Mouse (Mus musculus) hindbrain, embryonic 12.5 days (tissue): Measurements from ENCODE around the gene Prr22. TPM values are rescaled to one million over a fixed set of nuclear protein-coding genes. Genes with fewer than 3 reads are reported as not detected.

Experiments
- ATAC-seq: fragments of 200-750 bp; cut with Nextera tagmentation; 2 replicates; pipeline ENCODE4 v1.8.0; 2017; ENCODE audit warnings: moderate TSS enrichment; ENCODE audit not compliant: low FRiP score
- H3K27ac ChIP-seq: fragments of 300-500 bp; sonication (generic); 2 replicates; pipeline ENCODE4 v1.5.1; 2016; ENCODE audit warnings: mild to moderate bottlenecking
- H3K27me3 ChIP-seq: fragments of 300-500 bp; sonication (generic); 2 replicates; pipeline ENCODE4 v1.6.1; 2016; ENCODE audit warnings: mild to moderate bottlenecking
- H3K36me3 ChIP-seq: fragments of 300-500 bp; sonication (generic); 2 replicates; pipeline ENCODE4 v1.6.1; 2016; ENCODE audit warnings: mild to moderate bottlenecking
- H3K4me1 ChIP-seq: fragments of 300-500 bp; sonication (generic); 2 replicates; pipeline ENCODE4 v1.6.1; 2016
- H3K4me2 ChIP-seq: fragments of 300-500 bp; sonication (generic); replicated peaks from 2 replicates; pipeline ENCODE4 v1.6.1; 2016; ENCODE audit warnings: mild to moderate bottlenecking
- H3K4me3 ChIP-seq: fragments of 300-500 bp; sonication (generic); 2 replicates; pipeline ENCODE4 v1.5.1; 2016; ENCODE audit warnings: mild to moderate bottlenecking
- H3K9ac ChIP-seq: fragments of 300-500 bp; sonication (generic); 2 replicates; pipeline ENCODE4 v1.6.1; 2016; ENCODE audit warnings: mild to moderate bottlenecking, moderate library complexity
- H3K9me3 ChIP-seq: fragments of 300-500 bp; sonication (generic); replicated peaks from 2 replicates; pipeline ENCODE4 v1.6.1; 2016; ENCODE audit warnings: mild to moderate bottlenecking
- WGBS: fragments of 180-500 bp; shearing (Covaris S2); methylation state at CpG from one replicate; pipeline ENCODE4 v1.1.7; 2016; 5-methylcytosine and 5-hydroxymethylcytosine counted together
- polyA plus RNA-seq: library from polyadenylated mRNA; unstranded; fragments of >200 nt; fragmentation: Nextera tagmentation; extraction: Ambion mirVana; gene quantifications from 2 replicates; pipeline ENCODE4 v1.2.1, GENCODE M21; 2016

Gene Prr22
- polyA plus RNA-seq, result 1.3 and 1.7 TPM in 2 replicates

- peaks cover 47% of the 10 kb centered on the region for H3K36me3 ChIP-seq
- H3K27me3 ChIP-seq, result no peaks in the 10 kb centered on the region
- no peak within 1 kb of the TSS for H3K4me2 ChIP-seq
- H3K9me3 ChIP-seq, result no peaks in the 10 kb centered on the region
- 90% methylated on average over 5 of the region's 5 CpGs for WGBS
- H3K27ac ChIP-seq, result no peak within 1 kb of the TSS
- H3K4me1 ChIP-seq, result peaks cover 6% of the 10 kb centered on the region
- H3K4me3 ChIP-seq, result no peak within 1 kb of the TSS
- no peak within 1 kb of the TSS for H3K9ac ChIP-seq
- no peak for ATAC-seq
These were observed at the start of gene Prr22 for GRCm38 (mm10) chr17:56769950-56770349. Gene Prr22, plus strand, starts transcription at chr17:56770250.

GRCm38 (mm10) chr17:56722441-56722840 lies 47.6 kb upstream of the Prr22 start:
- Histone ChIP-seq H3K36me3 (peaks cover 46% of the 10 kb centered on the region), H3K9me3 (0 out of 2 replicates have a peak, but pooled peaks cover 4% of the 10 kb centered on the region), H3K4me1 (peaks cover 25% of the 10 kb centered on the region), H3K9ac (no peak overlapping the region; the same call in 1 of the 2 replicates), H3K27me3 (no peaks in the 10 kb centered on the region), H3K4me3 (no peak overlapping the region), H3K27ac (no peak overlapping the region), H3K4me2 (no peak overlapping the region)
- ATAC-seq, result no peak
- 93% methylated on average over 5 of the region's 5 CpGs for WGBS

GRCm38 (mm10) chr17:56723419-56724161 lies 46.5 kb upstream of the Prr22 start:
- Histone ChIP-seq H3K27me3 (no peaks in the 10 kb centered on the region), H3K9ac (no peak overlapping the region), H3K4me3 (no peak overlapping the region), H3K9me3 (0 out of 2 replicates have a peak, but pooled peaks cover 4% of the 10 kb centered on the region), H3K27ac (no peak overlapping the region), H3K4me2 (no peak overlapping the region), H3K4me1 (peaks cover 28% of the 10 kb centered on the region), H3K36me3 (peaks cover 46% of the 10 kb centered on the region)
- no peak for ATAC-seq
- 85% methylated on average over 11 of the region's 11 CpGs for WGBS

GRCm38 (mm10) chr17:56727029-56727649 lies 42.9 kb upstream of the Prr22 start:
- Histone ChIP-seq H3K9me3 (0 out of 2 replicates have a peak, but pooled peaks cover 4% of the 10 kb centered on the region), H3K4me1 (peaks cover 22% of the 10 kb centered on the region; the same call in 1 of the 2 replicates), H3K9ac (0 out of 2 replicates have a peak overlapping the region, but pooled peaks have one; percentile 43), H3K36me3 (peaks cover 32% of the 10 kb centered on the region), H3K27ac (no peak overlapping the region; the same call in 1 of the 2 replicates), H3K4me3 (no peak overlapping the region), H3K4me2 (no peak overlapping the region), H3K27me3 (no peaks in the 10 kb centered on the region)
- 15% methylated on average over 7 of the region's 7 CpGs for WGBS
- ATAC-seq, result 0 out of 2 replicates have a peak, but pooled peaks have one; percentile 23

- H3K4me2 ChIP-seq, result no peak overlapping the region
- H3K4me3 ChIP-seq, result no peak overlapping the region
- H3K36me3 ChIP-seq, result peaks cover 27% of the 10 kb centered on the region
- H3K27me3 ChIP-seq, result no peaks in the 10 kb centered on the region
- no peak for ATAC-seq
- 15% methylated on average over 12 of the region's 12 CpGs for WGBS
- peaks cover 22% of the 10 kb centered on the region; the same call in 1 of the 2 replicates for H3K4me1 ChIP-seq
- H3K27ac ChIP-seq, result no peak overlapping the region
- H3K9me3 ChIP-seq, result 0 out of 2 replicates have a peak, but pooled peaks cover 4% of the 10 kb centered on the region
- H3K9ac ChIP-seq, result no peak overlapping the region
These were observed 42.4 kb upstream of the Prr22 start for GRCm38 (mm10) chr17:56727659-56728058.

- Histone ChIP-seq H3K36me3 (peaks cover 23% of the 10 kb centered on the region), H3K9me3 (0 out of 2 replicates have a peak, but pooled peaks cover 4% of the 10 kb centered on the region), H3K4me2 (no peak overlapping the region; the same call in 1 of the 2 replicates), H3K9ac (no peak overlapping the region), H3K4me3 (no peak overlapping the region), H3K27me3 (no peaks in the 10 kb centered on the region), H3K27ac (no peak overlapping the region), H3K4me1 (peaks cover 22% of the 10 kb centered on the region; the same call in 1 of the 2 replicates)
- WGBS, result 23% methylated on average over 12 of the region's 12 CpGs
- no peak for ATAC-seq
These were observed 41.9 kb upstream of the Prr22 start for GRCm38 (mm10) chr17:56728117-56728516.

GRCm38 (mm10) chr17:56729151-56729550 lies 40.9 kb upstream of the Prr22 start:
- 56% methylated on average over 6 of the region's 6 CpGs for WGBS

GRCm38 (mm10) chr17:56729656-56730055 lies 40.4 kb upstream of the Prr22 start:
- Histone ChIP-seq H3K27me3 (0 out of 2 replicates have a peak, but pooled peaks cover 3% of the 10 kb centered on the region), H3K9me3 (0 out of 2 replicates have a peak, but pooled peaks cover 4% of the 10 kb centered on the region), H3K4me1 (peaks cover 22% of the 10 kb centered on the region; the same call in 1 of the 2 replicates), H3K27ac (no peak overlapping the region), H3K36me3 (peaks cover 9% of the 10 kb centered on the region), H3K9ac (no peak overlapping the region), H3K4me2 (no peak overlapping the region), H3K4me3 (no peak overlapping the region)
- 38% methylated on average over 2 of the region's 2 CpGs for WGBS
- ATAC-seq, result no peak

More at GRCm38 (mm10) chr17:56729151-56729550, 40.9 kb upstream of the Prr22 start:
- H3K9me3 ChIP-seq, result 0 out of 2 replicates have a peak, but pooled peaks cover 4% of the 10 kb centered on the region
- peaks cover 22% of the 10 kb centered on the region; the same call in 1 of the 2 replicates for H3K4me1 ChIP-seq
- H3K4me3 ChIP-seq, result no peak overlapping the region
- H3K27me3 ChIP-seq, result no peaks in the 10 kb centered on the region
- no peak overlapping the region for H3K9ac ChIP-seq
- H3K27ac ChIP-seq, result no peak overlapping the region
- peaks cover 12% of the 10 kb centered on the region for H3K36me3 ChIP-seq
- no peak overlapping the region for H3K4me2 ChIP-seq
- no peak for ATAC-seq

GRCm38 (mm10) chr17:56736534-56736933 lies 33.5 kb upstream of the Prr22 start:
- Histone ChIP-seq H3K36me3 (no peaks in the 10 kb centered on the region), H3K27ac (no peak overlapping the region), H3K4me1 (no peaks in the 10 kb centered on the region), H3K9me3 (no peaks in the 10 kb centered on the region), H3K4me3 (no peak overlapping the region), H3K27me3 (0 out of 2 replicates have a peak, but pooled peaks cover 4% of the 10 kb centered on the region), H3K9ac (no peak overlapping the region), H3K4me2 (no peak overlapping the region)
- no peak for ATAC-seq
- 45% methylated on average over 8 of the region's 8 CpGs for WGBS

- H3K27me3 ChIP-seq, result 0 out of 2 replicates have a peak, but pooled peaks cover 4% of the 10 kb centered on the region
- no peak overlapping the region for H3K9ac ChIP-seq
- WGBS, result 89% methylated on average over 10 of the region's 10 CpGs
- no peak overlapping the region for H3K27ac ChIP-seq
- no peaks in the 10 kb centered on the region for H3K9me3 ChIP-seq
- H3K4me3 ChIP-seq, result no peak overlapping the region
- H3K4me2 ChIP-seq, result no peak overlapping the region
- no peaks in the 10 kb centered on the region for H3K36me3 ChIP-seq
- no peaks in the 10 kb centered on the region for H3K4me1 ChIP-seq
- ATAC-seq, result no peak
These were observed 31.8 kb upstream of the Prr22 start for GRCm38 (mm10) chr17:56738221-56738620.

GRCm38 (mm10) chr17:56740118-56740787 lies 29.8 kb upstream of the Prr22 start:
- H3K9me3 ChIP-seq, result no peaks in the 10 kb centered on the region
- no peak overlapping the region for H3K4me3 ChIP-seq
- H3K9ac ChIP-seq, result no peak overlapping the region
- 85% methylated on average over 17 of the region's 17 CpGs for WGBS
- no peaks in the 10 kb centered on the region for H3K36me3 ChIP-seq
- no peak for ATAC-seq
- H3K27ac ChIP-seq, result no peak overlapping the region
- no peaks in the 10 kb centered on the region for H3K4me1 ChIP-seq
- H3K4me2 ChIP-seq, result no peak overlapping the region
- H3K27me3 ChIP-seq, result no peaks in the 10 kb centered on the region

GRCm38 (mm10) chr17:56740788-56741160 lies 29.3 kb upstream of the Prr22 start:
- Histone ChIP-seq H3K27me3 (no peaks in the 10 kb centered on the region), H3K9ac (no peak overlapping the region), H3K4me1 (no peaks in the 10 kb centered on the region), H3K4me2 (no peak overlapping the region), H3K4me3 (no peak overlapping the region), H3K27ac (no peak overlapping the region), H3K9me3 (no peaks in the 10 kb centered on the region), H3K36me3 (no peaks in the 10 kb centered on the region)
- ATAC-seq, result no peak
- WGBS, result 78% methylated on average over 17 of the region's 17 CpGs
